Mouse (Mus musculus): ENCODE measurements around the gene Baiap2l1.
"Not testable (repeated sequence)": the region's sequence is repeated elsewhere in the genome, so short reads cannot be mapped to it uniquely, and the experiment has no call there.

Gene Baiap2l1

GRCm38 (mm10) chr5:144344592-144344991, 13.3 kb downstream of the Baiap2l1 start:
- no peak for DNase-seq

DNA sequence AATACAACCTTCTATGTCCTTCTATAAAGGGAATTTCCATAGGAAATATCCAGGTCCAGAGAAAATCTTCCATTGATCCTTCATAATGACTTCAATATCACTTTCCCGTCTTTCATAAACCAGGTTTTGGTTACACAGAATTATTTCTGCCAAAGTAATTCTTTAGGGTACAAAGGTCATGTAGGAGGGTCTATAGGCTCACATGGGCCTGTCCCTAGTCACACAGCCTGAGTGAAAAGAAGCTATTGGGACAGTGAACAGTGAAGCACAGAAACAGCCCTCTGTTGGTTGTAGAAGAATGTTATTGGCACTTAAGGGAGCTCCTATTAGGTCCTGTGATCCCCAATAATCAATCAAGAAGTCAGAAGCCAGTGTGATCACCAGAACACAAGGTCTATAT, 16.8 kb downstream of the Baiap2l1 start:
- no peak for DNase-seq

DNA sequence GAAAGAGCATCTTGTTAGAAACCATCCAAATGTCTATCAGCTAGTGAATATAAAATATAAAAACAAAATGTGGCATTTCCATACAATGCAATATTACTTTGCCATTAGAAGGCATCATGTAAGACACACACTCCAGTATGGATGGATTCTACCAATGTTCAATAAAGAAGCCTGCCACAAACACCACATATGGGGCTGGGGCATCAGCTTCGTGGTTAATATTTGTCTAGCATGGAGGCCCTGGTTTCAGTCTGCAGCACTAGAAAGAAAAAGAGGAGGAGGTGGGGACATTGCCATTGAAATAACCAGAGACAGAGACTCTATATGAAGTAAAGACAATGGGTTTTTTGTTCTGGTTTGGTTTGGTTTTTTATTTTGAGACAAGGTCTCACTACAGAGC, 19.1 kb downstream of the Baiap2l1 start:
- DNase-seq: no peak

DNA sequence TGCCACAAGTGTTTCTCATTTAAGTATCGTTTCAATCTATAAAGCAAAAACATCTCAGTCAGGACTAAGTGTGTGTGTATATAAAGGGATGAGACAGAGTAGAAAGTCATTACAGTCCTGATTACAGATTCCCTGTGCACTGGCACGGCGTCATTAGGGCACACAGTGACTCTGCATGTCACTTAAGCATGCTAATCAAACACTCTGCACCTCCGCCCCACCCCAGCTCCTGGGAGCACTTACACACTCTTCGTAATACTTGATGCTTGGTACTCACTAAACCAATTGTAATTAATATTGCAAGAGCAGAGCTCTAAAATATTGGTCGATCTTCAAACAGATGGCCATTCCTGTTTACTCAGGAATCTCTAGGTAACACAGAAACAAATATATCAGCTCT, 22.6 kb downstream of the Baiap2l1 start:
- DNase-seq: not testable (repeated sequence)

GRCm38 (mm10) chr5:144334010-144334409, 23.9 kb downstream of the Baiap2l1 start:
- DNase-seq: no peak

- DNase-seq: no peak
Observed at GRCm38 (mm10) chr5:144322717-144323116, 35.2 kb downstream of the Baiap2l1 start.

GRCm38 (mm10) chr5:144321681-144322080, 36.2 kb downstream of the Baiap2l1 start:
- DNase-seq: no peak

- no peak for DNase-seq
Observed at GRCm38 (mm10) chr5:144318286-144318685, 39.6 kb downstream of the Baiap2l1 start.

DNA sequence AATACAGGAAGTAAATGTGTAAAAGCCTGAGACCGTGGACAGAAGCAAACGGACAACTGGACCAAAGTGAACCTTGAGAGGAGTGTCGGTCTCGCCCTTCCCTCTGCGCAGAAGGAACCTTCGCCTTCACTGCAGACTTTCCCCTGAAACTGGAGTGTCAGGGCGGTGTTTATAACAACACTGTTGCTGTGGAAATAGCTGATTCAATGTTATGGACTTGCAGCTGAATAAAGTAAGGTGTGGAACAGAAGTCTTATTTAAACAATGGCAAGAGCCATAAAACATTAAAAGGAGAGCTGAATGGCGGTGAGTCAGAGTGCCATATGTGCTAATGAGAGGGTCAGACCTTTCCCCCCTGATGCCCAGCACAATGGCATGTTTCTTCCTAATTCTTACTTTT, 40.5 kb downstream of the Baiap2l1 start:
- DNase-seq: no peak

DNA sequence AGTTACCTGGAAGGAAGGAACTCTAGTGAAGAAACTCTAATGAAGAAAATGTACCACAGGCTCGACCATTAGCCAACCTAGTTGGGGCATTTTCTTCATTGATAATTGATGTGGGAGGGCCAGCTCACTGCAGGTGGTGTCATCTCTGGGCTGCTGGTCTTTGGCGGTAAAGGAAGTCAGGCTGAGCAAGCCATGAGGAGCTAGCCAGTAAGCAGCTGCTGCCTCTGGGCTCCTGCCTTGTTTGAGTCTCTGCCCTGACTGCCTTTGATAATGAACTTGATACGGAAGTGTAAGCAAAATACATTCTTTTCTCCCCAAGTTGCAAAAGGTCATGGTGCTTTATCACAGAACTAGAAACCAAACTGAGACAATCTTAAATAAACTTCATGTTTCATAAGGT, 41.5 kb downstream of the Baiap2l1 start:
- DNase-seq: no peak

- no peak for DNase-seq
Observed at GRCm38 (mm10) chr5:144314731-144315494, 43.0 kb downstream of the Baiap2l1 start.

GRCm38 (mm10) chr5:144313335-144313734, 44.6 kb downstream of the Baiap2l1 start:
- no peak for DNase-seq

DNA sequence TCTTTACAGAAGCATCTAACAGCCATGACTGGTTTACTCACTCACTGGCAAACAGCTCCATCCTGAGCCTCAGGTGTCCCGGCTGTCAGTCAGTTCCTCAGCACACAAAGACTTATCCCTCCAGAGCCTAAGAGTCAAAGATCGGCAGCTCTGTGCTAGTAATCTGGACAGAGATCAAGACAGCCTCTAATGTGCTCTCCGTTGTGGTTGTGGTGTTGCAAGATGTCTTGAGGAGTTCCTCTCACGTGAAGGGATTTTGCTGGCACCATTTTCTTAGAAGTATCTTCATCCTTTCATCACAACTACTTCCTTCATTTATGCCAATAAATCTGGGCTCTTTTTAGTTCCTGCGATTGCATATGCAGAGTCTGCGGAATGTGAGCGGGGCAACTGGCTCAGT, 45.7 kb downstream of the Baiap2l1 start:
- no peak for DNase-seq

DNA sequence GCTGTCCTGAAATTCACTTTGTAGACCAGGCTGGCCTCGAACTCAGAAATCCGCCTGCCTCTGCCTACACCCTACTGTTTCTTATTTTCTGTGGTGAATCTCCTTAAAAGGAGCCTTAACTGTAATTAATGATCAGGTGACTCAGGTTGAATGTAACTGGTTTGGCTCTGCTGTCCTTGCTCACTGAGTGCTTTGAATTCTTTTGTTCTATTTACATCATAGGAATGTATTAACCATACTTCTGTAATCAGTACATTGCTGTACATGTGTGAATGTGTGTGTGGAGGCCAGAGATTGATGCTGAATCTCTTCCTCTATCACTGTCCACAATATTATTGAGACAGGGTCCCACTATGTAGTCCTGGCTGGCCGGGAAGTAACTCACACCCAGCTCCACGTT, 49.0 kb downstream of the Baiap2l1 start:
- no peak for DNase-seq

DNA sequence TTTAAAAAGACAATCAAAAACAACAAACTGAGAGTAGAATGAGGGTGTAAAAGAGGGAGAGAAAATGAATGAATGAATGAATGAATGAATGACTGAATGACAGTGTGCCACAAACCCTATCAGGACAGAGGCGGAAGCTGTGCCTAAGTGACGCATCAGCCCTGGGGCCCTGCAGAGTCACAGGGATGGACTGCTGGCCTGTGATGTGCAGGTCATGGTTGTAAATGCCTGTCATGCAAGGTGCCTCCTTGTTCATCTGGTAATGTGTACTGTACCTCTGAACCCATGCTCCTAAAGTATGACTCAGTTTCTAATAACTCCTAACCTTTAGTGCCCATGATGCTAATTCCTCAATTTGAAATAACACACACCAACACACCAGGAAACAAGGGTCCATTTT, 54.8 kb downstream of the Baiap2l1 start:
- DNase-seq: no peak

GRCm38 (mm10) chr5:144296090-144296604, 61.8 kb downstream of the Baiap2l1 start:
- DNase-seq: no peak

DNA sequence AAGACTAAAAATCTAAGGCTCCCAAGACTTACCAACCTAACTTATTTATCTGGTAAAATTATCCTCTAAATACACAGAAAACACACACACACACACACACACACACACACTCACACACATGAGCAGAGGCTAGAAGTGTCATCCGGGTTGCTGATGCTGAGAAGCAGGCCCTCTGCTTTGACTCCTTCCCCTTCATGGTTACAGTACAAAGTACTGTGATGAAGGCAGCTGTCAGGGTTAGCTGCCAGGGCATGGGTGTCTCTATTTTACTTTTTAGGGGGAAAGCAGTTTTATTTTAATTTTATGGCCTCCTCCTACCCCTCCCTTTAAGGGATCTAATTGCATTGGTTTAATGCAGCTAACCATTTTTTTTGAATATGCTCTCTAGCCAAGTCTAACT, 62.6 kb downstream of the Baiap2l1 start:
- DNase-seq: no peak

DNA sequence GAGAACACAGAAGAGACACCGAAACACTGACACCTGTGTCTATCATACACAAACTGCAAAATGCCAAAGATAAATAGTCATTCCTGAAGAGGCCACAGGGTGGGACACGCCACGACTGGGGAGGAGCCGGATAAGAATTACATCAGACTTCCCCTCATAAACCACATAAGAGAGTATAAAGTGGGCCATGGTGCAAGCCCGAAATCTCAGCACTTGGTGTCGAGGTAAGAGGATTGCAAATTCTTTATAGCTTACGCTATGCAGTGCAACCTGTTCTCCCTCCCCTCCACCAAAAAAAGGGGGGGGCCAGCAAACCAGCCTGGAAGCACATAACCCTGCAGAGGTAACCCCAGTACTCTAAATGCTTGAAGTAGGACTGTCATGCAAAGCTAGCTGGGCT, 63.0 kb downstream of the Baiap2l1 start:
- DNase-seq: no peak

GRCm38 (mm10) chr5:144289769-144290440, 68.0 kb downstream of the Baiap2l1 start:
- no peak for DNase-seq

GRCm38 (mm10) chr5:144288391-144288790, 69.5 kb downstream of the Baiap2l1 start:
- DNase-seq: no peak

DNA sequence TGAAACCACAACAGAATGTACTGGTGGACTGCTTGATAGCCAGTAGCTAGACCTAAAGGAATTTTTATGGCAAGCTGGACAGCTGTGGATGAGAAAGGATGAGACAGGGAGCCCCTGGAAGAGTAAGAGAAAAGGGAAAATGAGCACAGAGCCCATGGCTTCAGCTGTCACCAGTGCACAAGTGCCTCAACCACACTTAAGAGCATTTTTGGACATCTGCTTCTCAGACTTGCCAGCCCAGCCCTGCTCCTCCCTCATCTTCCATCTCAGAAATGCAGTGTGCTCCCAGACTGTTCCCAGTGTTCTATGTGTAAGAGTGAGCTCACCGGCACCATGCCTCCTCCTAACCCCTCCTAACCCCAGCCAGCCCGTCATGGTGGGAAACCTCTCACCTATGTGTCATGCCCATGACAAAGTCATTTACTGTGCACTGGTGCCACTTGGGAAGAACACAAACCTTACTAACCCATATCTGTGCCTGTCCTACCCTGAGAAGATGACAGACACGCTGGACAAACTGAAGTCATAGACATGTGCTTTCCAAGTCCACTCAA, 70.6 kb downstream of the Baiap2l1 start:
- DNase-seq: no peak

GRCm38 (mm10) chr5:144286591-144287266, 71.2 kb downstream of the Baiap2l1 start:
- DNase-seq: no peak

DNA sequence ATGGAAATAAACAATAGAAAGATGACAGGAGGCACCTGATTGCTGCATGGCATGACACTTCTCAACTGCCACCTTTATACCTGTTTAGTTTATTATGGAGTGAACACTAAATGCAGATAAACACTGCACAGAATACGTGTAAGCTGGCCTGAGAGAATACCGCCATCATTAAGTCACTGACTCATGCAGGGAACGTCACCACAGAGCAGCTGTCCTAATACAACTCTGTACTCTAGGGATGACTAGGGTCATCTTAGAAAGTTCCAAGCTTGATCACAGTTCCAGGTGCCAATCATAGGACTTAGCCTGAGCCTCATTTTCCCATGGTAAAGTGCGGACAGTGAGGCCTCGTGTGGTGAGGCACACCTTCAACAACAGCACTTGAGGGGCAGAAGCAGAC, 73.3 kb downstream of the Baiap2l1 start:
- DNase-seq: no peak
